Mouse (Mus musculus) cortical plate, adult 2 months (tissue): ENCODE data around the gene Higd1c.

Source experiments
- CTCF ChIP-seq: fragments of 200-500 bp; IDR thresholded peaks from 2 replicates; pipeline ENCODE4 v1.5.1; 2011; ENCODE audit warnings: mild to moderate bottlenecking, control low read depth, low read length; ENCODE audit not compliant: insufficient read depth; ENCODE audit errors: extremely low read depth
- POLR2A ChIP-seq: fragments of 200-500 bp; IDR thresholded peaks from 2 replicates; pipeline ENCODE4 v1.6.1; 2011; ENCODE audit warnings: mild to moderate bottlenecking, low read length, control low read depth; ENCODE audit not compliant: insufficient read depth; ENCODE audit errors: extremely low read depth

DNA sequence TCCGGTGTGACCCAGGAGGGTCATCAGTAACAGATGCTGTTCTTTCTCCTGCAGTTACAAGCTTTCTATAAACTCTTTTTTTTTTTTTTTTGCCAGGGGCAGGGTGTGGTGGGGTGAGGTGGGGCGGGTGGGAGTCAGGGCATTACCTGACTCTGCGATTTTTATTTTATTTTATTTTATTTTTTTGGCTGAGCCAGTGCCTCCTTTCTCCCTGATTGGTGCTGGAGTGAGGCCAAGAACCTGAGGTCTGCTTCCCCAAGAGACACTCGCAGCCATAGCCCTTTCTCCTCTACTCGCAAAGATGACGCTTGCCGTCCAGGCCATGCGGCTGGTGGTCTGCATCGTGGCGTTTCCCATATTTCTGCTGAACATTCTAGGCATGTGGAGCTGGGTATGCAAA is 29.7 kb upstream of the Higd1c start, which contains the start of gene Mettl7a3:
- TF ChIP-seq CTCF: no peak
- TF ChIP-seq POLR2A: no peak
